Mouse (Mus musculus) right cerebral cortex, adult 2 months (tissue): Measurements from ENCODE around the gene Serpinb1b.

ENCODE experiments used
- DNase-seq, 2 experiments: peaks; one replicate each; pipeline ENCODE4 v3.0.0; 2021 to 2022; ENCODE audit warnings: low spot score in 2 of 2

Gene Serpinb1b

DNA sequence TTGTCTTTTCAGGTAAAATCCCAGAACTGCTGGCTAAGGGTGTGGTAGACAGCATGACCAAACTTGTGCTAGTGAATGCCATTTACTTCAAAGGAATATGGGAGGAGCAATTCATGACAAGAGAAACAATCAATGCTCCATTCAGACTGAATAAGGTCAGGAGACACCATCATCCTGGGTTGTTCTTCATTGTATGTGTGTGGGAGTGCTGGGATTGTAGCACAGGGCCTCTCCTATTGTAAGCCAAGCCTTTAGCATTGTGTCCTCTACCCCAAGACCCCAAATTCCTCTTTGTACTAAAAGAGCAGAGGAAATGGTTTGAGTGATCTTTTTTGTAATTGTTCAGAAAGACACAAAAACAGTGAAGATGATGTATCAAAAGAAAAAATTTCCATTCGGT lies 12.9 kb downstream of the Serpinb1b start:
- no peak for DNase-seq

DNA sequence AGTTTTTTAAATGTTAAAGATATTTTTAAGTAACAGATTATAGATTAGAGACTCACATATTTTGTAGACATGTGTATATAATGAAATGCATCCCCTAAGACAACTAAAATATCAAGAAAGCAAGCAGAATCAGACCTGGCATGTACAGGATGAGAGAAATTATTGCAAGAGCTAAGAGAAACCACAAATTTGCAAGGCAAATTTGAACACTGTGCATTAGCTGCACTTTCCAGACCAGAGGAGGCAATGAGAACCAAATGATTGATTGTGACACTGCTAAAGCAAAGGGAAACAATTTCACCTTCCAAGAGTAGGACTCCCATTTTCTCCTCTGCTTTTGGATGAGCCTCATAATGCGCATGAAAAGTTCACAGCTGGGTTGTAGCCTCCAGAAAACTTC lies 17.2 kb downstream of the Serpinb1b start:
- no peak for DNase-seq

DNA sequence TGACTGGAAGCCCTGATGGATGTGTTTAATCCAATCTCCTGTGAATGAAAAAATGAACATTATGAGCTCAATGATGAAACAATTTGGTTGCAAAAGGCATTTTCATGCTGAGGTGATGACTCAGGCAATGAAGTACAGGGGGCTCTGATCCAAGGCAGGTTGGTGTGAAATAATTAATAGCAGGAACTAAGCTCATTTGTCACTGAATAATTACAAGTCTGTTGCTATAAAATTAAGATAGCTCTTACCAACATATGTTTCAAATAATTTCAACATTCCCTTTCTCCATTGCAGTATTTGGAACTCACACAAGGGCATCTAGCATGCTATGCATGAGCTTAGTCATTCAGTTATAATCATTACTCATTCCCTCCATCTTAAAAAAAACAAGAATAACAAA lies 27.3 kb downstream of the Serpinb1b start:
- no peak for DNase-seq

DNA sequence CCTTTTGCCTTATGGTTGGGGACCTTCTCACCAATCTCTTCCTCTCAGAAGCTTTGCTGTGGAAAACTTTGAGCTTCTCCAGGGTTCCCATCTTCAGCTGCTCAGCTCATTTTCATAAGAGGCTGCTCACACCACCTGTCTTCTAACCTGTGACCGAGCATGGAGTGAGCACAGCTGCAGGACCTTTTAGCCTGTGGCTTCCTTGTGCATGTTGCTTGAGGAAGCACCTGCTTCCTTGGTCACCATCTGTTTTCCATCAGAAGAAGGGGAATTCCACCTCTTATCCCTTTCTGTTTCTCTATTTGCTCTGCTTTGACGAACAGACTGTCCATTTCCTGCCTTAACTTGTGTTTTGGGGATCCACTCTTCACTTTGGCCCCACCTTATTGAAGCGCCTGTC lies 34.7 kb downstream of the Serpinb1b start:
- no peak for DNase-seq

DNA sequence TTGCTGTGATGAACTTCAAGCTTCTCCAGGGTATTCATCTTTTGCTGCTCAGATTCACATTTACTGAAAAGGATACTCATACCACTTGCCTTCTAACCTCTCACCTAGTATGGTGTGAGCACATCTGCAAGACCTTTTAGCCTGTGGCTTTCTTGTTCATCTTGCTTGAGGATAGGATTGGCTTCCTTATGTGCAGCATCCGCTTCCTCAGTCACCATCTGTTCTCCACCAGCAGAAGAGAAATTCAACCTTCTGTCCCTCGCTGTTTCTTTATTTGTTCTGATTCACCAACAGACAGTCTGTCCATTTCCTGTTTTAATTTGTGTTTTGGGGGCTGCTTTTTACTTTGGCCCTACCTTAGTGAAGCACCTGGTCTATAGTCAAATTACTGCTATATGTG lies 59.3 kb downstream of the Serpinb1b start:
- DNase-seq: peak; percentile 19 to 34

DNA sequence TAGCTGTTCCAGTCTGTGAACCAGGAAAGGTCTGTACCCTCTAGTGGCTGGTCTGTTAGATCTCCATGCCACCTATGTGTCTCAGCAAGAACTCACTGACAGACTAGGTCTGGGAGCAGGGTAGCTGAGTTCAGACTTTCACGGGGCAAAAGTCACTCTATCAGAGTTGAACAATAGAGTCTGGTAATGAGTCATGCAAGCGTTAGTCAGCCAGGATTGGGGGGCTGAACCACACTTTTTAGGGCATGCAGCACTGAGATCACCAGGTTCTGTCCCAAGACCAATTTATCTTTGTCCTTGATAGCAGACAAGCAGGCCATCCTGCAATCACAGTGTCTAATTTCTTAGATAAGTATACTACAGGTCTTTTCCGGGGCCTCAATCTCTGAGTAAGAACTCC lies 63.1 kb downstream of the Serpinb1b start:
- DNase-seq: no peak
